Mouse (Mus musculus) hematopoietic stem cell, adult 5-6 weeks (primary cell): ENCODE measurements around the gene Gp1bb. TPM values are rescaled to one million over a fixed set of nuclear protein-coding genes. Genes with fewer than 3 reads are reported as not detected.

ENCODE experiments used
- total RNA-seq: library from RNA; stranded (forward); fragments of 172-1452, 232-1000 nt; gene quantifications from 2 replicates; pipeline ENCODE4 v1.2.3, GENCODE M21; 2017

Gp1bb gene
- total RNA-seq, 1 experiment from 2014 or later = 2.9 TPM

Other genes starting within 250 kb of the Gp1bb start
- gene Txnrd2, start 196.0 kb downstream of the Gp1bb start, total RNA-seq = 12.6 and 16.3 TPM in 2 replicates
- gene Comt, start 195.6 kb downstream of the Gp1bb start, total RNA-seq = 54.8 and 57.7 TPM in 2 replicates
- gene Gnb1l, start 123.7 kb downstream of the Gp1bb start, total RNA-seq = 4.4 and 4.5 TPM in 2 replicates
- gene Rtl10, start 123.5 kb downstream of the Gp1bb start, total RNA-seq = 6.7 and 8.4 TPM in 2 replicates
- gene Tbx1, start 31.7 kb downstream of the Gp1bb start, total RNA-seq = not detected in 2 replicates
- gene Gm49601, start 4.0 kb upstream of the Gp1bb start, total RNA-seq = 2.1 TPM in 1 of 2 replicates, not detected in the other
- 1.8 and 7.6 TPM in 2 replicates for gene Sept5, start 7.6 kb upstream of the Gp1bb start, total RNA-seq
- gene Cldn5, start 154.4 kb upstream of the Gp1bb start, total RNA-seq = 0.10 TPM in 1 of 2 replicates, not detected in the other
- 67.4 and 82.8 TPM in 2 replicates for gene Ufd1, start 189.4 kb upstream of the Gp1bb start, total RNA-seq
- 50.9 and 63.8 TPM in 2 replicates for gene Cdc45, start 189.6 kb upstream of the Gp1bb start, total RNA-seq
- 60.7 and 64.3 TPM in 2 replicates for gene 2510002D24Rik, start 214.2 kb upstream of the Gp1bb start, total RNA-seq
- gene Gm28539, start 214.2 kb upstream of the Gp1bb start, total RNA-seq = not detected in 2 replicates